Mouse (Mus musculus): ENCODE measurements around the gene A630089N07Rik. TPM values are rescaled to one million over a fixed set of nuclear protein-coding genes. Genes with fewer than 3 reads are reported as not detected.
A peak's percentile ranks its signal among the peaks of the same experiment; 100 is the strongest.
"Not testable (repeated sequence)": the region's sequence is repeated elsewhere in the genome, so short reads cannot be mapped to it uniquely, and the experiment has no call there.

The A630089N07Rik gene
- polyA plus RNA-seq, 1 experiment, result 2.5 TPM

GRCm38 (mm10) chr16:98022081-98022480 lies 60.2 kb downstream of the A630089N07Rik start:
- no peak overlapping the region for H3K27ac ChIP-seq (ENCODE audit: control insufficient read depth, insufficient read depth, low read depth, low read length, poor library complexity)
- WGBS, result 83% methylated on average over 3 of the region's 3 CpGs
- no peaks in the 10 kb centered on the region; the same call in 1 of the 2 replicates for H3K4me1 ChIP-seq (ENCODE audit: control insufficient read depth, insufficient read depth, low read length)
- no peak overlapping the region for H3K4me3 ChIP-seq (replicated peaks; ENCODE audit: control insufficient read depth, low read depth, low read length)
- TF ChIP-seq CTCF (IDR thresholded peaks at IDR 0.05; ENCODE audit: control insufficient read depth, insufficient read depth, low read length), result no peak
- TF ChIP-seq POLR2A (IDR thresholded peaks at IDR 0.05; ENCODE audit: borderline replicate concordance, control insufficient read depth, low read depth, low read length), result no peak

GRCm38 (mm10) chr16:97997383-97997731 lies 84.9 kb downstream of the A630089N07Rik start:
- Histone ChIP-seq H3K4me3 (replicated peaks; ENCODE audit: control insufficient read depth, low read depth, low read length) (peak overlapping the region; percentile 91), H3K27ac (ENCODE audit: control insufficient read depth, insufficient read depth, low read depth, low read length, poor library complexity) (peak overlapping the region; percentile 60)
- 0% methylated on average over 8 of the region's 8 CpGs for WGBS
- not testable (repeated sequence) for H3K4me1 ChIP-seq (ENCODE audit: control insufficient read depth, insufficient read depth, low read length)
- peak; percentile 48; the same call in 1 of the 2 replicates for TF ChIP-seq POLR2A (IDR thresholded peaks at IDR 0.05; ENCODE audit: borderline replicate concordance, control insufficient read depth, low read depth, low read length)

- TF ChIP-seq CTCF (IDR thresholded peaks at IDR 0.05; ENCODE audit: control insufficient read depth, insufficient read depth, low read length) (no peak), POLR2A (IDR thresholded peaks at IDR 0.05; ENCODE audit: borderline replicate concordance, control insufficient read depth, low read depth, low read length) (no peak)
- 1% methylated on average over 22 of the region's 22 CpGs for WGBS
- H3K27ac ChIP-seq (ENCODE audit: control insufficient read depth, insufficient read depth, low read depth, low read length, poor library complexity), result peak within 1 kb of the TSS; percentile 60
- H3K4me1 ChIP-seq (ENCODE audit: control insufficient read depth, insufficient read depth, low read length), result peaks cover 2% of the 10 kb centered on the region; the same call in 1 of the 2 replicates
- H3K4me3 ChIP-seq (replicated peaks; ENCODE audit: control insufficient read depth, low read depth, low read length), result peak within 1 kb of the TSS; percentile 91
Observed at GRCm38 (mm10) chr16:97996616-97997382, 85.5 kb downstream of the A630089N07Rik start, which contains the start of gene B230307C23Rik. B230307C23Rik (plus strand) TSS chr16:97997315.

GRCm38 (mm10) chr16:97995849-97996615 lies 86.2 kb downstream of the A630089N07Rik start:
- TF ChIP-seq CTCF (IDR thresholded peaks at IDR 0.05; ENCODE audit: control insufficient read depth, insufficient read depth, low read length), result no peak
- no peak for TF ChIP-seq POLR2A (IDR thresholded peaks at IDR 0.05; ENCODE audit: borderline replicate concordance, control insufficient read depth, low read depth, low read length)
- Histone ChIP-seq H3K4me1 (ENCODE audit: control insufficient read depth, insufficient read depth, low read length) (peaks cover 2% of the 10 kb centered on the region; the same call in 1 of the 2 replicates), H3K27ac (ENCODE audit: control insufficient read depth, insufficient read depth, low read depth, low read length, poor library complexity) (no peak overlapping the region; the same call in 1 of the 2 replicates), H3K4me3 (replicated peaks; ENCODE audit: control insufficient read depth, low read depth, low read length) (no peak overlapping the region)
- WGBS, result 0% methylated on average over 1 of the region's 1 CpGs

GRCm38 (mm10) chr16:97992477-97992876 lies 89.8 kb downstream of the A630089N07Rik start:
- WGBS, result 72% methylated on average over 3 of the region's 3 CpGs
- H3K4me1 ChIP-seq (ENCODE audit: control insufficient read depth, insufficient read depth, low read length); H3K27ac ChIP-seq (ENCODE audit: control insufficient read depth, insufficient read depth, low read depth, low read length, poor library complexity); H3K4me3 ChIP-seq (replicated peaks; ENCODE audit: control insufficient read depth, low read depth, low read length): not testable (repeated sequence)

- Histone ChIP-seq H3K4me3 (replicated peaks; ENCODE audit: control insufficient read depth, low read depth, low read length) (no peak overlapping the region), H3K4me1 (ENCODE audit: control insufficient read depth, insufficient read depth, low read length) (peaks cover 2% of the 10 kb centered on the region; the same call in 1 of the 2 replicates), H3K27ac (ENCODE audit: control insufficient read depth, insufficient read depth, low read depth, low read length, poor library complexity) (no peak overlapping the region)
- TF ChIP-seq CTCF (IDR thresholded peaks at IDR 0.05; ENCODE audit: control insufficient read depth, insufficient read depth, low read length), result no peak
- TF ChIP-seq POLR2A (IDR thresholded peaks at IDR 0.05; ENCODE audit: borderline replicate concordance, control insufficient read depth, low read depth, low read length), result no peak
- WGBS, result 60% methylated on average over 2 of the region's 2 CpGs
Observed at GRCm38 (mm10) chr16:97991517-97991916, 90.7 kb downstream of the A630089N07Rik start.

GRCm38 (mm10) chr16:97984589-97984988 lies 97.7 kb downstream of the A630089N07Rik start:
- no peaks in the 10 kb centered on the region for H3K4me1 ChIP-seq (ENCODE audit: control insufficient read depth, insufficient read depth, low read length)
- no peak overlapping the region for H3K4me3 ChIP-seq (replicated peaks; ENCODE audit: control insufficient read depth, low read depth, low read length)
- no peak overlapping the region for H3K27ac ChIP-seq (ENCODE audit: control insufficient read depth, insufficient read depth, low read depth, low read length, poor library complexity)
- 81% methylated on average over 5 of the region's 5 CpGs for WGBS
- TF ChIP-seq CTCF (IDR thresholded peaks at IDR 0.05; ENCODE audit: control insufficient read depth, insufficient read depth, low read length), result no peak
- no peak for TF ChIP-seq POLR2A (IDR thresholded peaks at IDR 0.05; ENCODE audit: borderline replicate concordance, control insufficient read depth, low read depth, low read length)

- WGBS, result 71% methylated on average over 1 of the region's 1 CpGs
- H3K27ac ChIP-seq (ENCODE audit: control insufficient read depth, insufficient read depth, low read depth, low read length, poor library complexity), result no peak overlapping the region
- TF ChIP-seq POLR2A (IDR thresholded peaks at IDR 0.05; ENCODE audit: borderline replicate concordance, control insufficient read depth, low read depth, low read length) (no peak), CTCF (IDR thresholded peaks at IDR 0.05; ENCODE audit: control insufficient read depth, insufficient read depth, low read length) (no peak)
Observed at GRCm38 (mm10) chr16:97981362-97981761, 100.9 kb downstream of the A630089N07Rik start.

More at GRCm38 (mm10) chr16:97981362-97981761, 100.9 kb downstream of the A630089N07Rik start:
- Histone ChIP-seq H3K4me3 (replicated peaks; ENCODE audit: control insufficient read depth, low read depth, low read length) (no peak overlapping the region), H3K4me1 (ENCODE audit: control insufficient read depth, insufficient read depth, low read length) (no peaks in the 10 kb centered on the region)
